Mouse (Mus musculus): ENCODE data around the gene Lrrfip1.

The Lrrfip1 gene

DNA sequence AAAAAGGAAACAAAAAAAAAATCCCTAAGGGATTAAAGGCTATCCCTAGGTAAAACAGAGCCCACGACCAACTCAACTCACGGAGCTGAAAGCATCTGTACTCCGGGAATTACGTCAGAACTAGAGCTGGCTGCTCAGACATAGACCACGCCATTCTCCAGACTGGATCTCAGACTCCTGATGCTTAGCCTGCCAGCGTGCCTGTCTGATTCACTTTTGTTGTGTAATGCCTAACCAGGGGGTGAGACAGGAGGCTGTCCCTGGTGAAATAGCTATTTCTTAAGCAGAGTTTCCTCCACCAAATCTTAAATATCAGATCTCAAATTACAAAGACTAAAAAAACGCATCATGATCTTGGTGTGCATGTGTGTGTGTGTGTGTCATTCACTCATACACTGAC lies 89.5 kb downstream of the Lrrfip1 start:
- no peak for DNase-seq

DNA sequence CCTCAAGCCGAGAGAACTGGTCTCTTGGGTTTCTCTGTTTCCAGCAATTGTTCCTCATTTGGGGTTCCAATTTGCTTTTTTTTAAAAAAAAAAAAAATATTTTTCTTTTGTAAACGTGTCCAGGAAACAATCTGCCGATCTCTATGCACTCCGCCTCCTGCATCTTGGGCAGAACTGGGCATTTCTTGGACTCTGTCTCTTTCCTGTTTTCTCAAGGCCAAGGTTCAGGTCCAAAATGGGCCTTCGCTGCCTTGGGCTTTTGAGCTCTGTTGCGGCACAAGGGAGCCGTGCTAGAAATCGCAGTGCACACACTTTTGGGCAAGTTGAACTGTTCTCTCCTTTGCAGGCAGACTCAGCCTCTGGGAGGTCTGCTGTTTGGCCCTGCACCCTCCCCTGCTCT lies 90.4 kb downstream of the Lrrfip1 start:
- no peak for DNase-seq

DNA sequence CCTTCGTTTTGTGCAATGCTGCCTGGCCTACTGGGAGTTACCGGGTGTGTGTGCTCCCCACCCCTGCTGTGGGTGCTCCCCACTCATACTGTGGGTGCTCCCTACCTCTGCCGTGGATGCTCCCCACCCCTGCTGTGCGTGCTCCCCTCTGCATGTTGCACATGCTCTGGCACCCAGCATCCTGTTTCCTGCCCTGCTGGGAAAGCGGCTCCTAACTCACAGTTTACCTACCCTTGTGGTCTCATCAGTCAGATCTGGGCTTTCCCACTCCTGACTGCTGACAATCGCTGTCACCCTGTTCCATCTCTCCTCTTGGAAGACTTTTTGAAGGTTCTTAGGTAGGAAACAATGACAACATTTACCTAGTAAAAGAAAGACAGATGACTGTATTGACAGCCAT lies 91.9 kb downstream of the Lrrfip1 start:
- DNase-seq: no peak

DNA sequence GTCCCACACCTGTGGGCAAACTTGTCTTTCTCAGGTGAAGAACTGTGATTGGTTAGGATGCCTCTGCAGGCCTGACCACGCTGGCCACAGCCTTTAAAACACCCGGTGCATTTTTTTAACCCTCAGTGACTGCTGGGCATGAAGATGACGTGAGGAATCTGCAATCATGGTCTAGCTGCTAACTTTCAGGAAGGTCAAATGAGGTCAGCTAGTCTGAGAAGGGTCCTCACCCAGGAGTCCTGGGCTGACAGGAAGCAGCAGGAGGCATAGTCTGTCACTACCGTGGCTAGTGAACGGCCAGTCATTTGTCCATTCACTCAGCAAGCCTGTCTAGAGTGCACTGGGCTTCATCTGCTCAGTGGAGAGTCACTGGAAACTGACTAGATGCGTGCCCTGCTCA lies 93.9 kb downstream of the Lrrfip1 start:
- DNase-seq: no peak

DNA sequence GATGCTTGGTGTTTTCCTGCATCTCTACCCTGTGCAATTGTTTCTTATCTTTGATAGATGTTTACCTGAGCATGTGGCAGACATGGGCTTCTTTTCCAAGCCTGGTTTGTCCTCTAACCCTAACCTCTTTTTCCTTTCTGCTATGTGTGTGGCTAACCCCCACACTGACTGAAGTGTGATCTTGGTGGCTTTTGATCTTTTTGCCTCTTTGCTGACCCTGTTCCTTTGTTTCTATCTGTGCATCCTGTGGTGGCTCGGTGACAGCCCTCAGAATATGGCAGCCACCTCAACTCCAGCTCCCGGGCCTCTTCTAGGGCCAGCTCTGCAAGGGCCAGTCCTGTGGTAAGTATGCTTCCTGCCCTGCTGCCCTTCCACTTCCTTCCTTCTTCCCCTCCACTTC lies 94.8 kb downstream of the Lrrfip1 start:
- DNase-seq: no peak

DNA sequence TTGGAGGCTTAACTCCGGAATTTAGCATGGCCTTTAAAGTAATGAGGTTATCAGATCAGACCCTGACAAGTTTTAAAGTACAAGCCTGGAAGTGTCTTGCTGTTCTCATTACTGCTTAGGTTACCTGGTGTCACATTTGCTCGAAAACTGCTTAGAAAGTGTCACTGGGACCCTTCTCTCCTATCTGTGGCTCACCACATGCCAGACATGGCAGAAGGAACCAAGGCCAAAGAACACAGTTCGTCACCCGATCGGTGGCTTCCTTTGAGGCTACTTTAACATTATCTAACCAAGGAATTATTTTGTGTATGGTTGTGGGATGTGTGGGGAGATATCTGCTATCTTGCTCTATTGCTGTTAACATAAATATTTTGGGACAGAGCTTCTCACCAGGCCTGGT lies 95.5 kb downstream of the Lrrfip1 start:
- no peak for DNase-seq

DNA sequence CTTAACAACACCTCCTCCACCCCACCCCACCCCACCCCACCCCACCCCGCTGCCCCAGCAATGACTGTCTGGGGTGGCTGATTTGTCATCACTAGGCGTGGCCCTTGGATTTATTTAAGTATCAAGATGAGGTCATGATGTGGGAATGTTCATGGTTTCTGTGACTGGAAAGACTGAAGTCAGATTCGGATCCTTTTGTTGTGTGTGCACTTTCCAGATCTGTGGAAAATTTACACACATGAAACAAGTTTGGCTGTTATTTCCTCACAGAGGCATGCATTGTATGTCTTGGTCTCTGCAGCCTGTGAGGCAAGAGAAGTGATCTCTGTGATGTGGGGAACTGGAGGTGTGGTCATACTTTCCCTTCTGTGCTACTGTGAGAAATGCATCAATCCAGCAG lies 96.7 kb downstream of the Lrrfip1 start:
- DNase-seq: no peak

DNA sequence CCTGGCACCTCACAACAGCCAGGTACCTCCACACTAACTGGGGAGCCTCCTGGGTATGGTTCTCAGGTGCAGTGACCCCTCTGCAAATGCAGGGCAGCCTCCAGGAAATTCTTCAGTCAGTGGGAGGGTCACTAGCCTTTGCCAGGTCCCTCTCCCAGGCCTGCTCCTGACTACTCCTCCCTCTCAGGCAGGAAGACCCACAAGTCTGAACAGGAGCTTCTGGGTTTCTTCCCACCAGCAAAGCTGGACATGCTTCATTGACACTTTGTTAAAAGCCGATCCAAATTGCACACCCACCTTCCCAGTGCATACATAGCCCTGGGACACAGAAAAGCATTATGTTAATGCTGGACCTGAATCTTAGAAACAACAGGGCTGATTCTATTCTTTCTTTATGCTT lies 97.3 kb downstream of the Lrrfip1 start:
- DNase-seq: no peak

DNA sequence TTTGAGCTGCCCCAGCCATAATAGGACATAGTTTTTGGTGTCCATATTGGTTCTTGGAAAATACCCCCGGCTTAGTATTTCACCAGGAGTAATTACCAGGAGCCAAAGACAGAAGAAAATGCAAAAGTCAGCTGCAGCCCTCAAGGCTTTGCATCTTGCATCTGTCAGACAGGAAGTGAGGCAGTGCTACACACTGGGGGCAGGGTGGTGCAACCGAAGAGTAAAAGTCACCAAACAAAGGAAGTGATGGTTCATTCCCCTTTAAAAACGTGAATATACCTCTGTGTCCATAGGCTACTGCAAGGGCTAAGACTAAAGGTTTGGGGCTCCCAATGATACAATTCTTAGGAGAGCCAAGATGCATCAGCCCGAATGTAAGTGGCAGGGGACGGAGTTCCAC lies 98.0 kb downstream of the Lrrfip1 start:
- no peak for DNase-seq

DNA sequence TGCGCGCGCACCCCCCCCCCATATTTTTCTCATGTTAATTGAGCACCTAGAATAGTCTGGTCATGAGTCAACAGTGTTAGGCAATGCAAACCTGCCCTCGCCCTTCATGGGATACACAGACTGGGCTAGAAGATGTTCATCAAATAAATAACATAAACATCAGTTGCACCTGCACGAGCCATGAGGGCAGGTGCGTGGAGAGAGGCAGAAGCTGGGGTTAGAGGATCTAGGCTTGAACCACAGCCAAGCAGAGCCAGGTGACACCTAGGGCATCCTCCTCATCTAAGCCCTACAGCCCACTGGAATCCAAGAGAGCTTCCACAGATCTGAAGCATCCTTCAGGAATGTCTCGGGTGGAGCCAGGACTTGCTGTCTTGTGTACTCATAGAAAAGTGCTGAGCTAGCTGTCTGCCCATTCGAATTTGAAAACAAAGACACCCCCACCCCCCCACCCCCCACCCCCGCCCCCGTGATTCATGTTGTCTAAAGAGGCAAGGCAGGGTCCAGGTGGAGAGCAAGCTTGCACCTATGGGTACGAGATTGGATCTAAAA lies 98.8 kb downstream of the Lrrfip1 start:
- DNase-seq: no peak

DNA sequence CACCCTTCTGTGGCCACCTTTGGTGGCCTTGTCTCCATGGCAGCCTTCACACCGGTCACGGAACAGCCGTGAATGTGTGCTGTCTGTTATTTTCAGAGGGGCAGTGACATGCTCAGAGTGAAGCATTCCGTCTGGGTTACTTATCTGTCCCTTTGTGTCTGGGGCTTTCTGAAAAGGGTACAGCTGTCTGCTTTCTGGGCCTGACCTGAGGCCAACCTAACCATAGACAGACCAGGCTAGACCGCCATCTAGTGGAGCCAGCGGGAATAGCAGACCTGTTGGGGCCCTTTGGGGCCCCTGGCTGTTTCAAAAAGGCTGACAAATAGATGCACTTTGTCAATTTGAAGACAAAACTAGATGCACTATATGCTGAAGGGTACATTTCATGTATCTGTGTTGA lies 100.3 kb downstream of the Lrrfip1 start:
- peak; percentile 62 for DNase-seq

DNA sequence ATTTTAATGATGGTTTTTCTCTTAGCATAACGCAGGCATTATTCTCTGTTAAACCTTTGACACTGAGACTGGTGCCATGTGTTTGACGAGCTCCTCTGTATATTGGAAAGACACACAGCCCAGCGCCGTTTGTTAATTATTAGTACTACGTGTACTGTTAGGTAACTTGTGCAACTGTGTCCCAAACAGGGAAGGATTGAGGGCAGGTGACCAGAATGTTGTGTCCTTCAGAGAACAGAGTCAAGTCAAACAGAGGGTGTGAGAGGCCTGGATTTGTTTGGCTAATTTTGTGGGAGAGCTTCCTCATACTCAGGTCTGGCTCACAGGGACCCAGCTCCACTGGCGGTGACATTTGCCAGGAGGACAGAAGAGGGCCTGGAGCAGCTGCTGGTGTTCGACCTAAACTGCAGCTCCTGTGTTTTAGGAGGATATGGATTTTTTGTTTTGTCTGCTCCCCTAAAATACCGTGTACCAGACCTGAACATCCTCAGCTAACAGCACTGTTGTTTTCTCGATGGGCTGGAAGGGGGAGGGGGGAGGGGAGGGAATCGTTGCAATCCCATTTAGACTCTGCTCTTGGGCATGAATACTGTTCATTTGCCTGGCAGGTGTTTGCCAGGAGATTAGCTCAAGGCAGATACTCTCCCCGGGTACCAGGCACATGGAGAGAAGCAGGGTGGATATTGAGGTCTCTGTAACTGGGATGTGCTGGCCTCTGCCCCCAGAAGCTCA lies 103.3 kb downstream of the Lrrfip1 start:
- no peak for DNase-seq

DNA sequence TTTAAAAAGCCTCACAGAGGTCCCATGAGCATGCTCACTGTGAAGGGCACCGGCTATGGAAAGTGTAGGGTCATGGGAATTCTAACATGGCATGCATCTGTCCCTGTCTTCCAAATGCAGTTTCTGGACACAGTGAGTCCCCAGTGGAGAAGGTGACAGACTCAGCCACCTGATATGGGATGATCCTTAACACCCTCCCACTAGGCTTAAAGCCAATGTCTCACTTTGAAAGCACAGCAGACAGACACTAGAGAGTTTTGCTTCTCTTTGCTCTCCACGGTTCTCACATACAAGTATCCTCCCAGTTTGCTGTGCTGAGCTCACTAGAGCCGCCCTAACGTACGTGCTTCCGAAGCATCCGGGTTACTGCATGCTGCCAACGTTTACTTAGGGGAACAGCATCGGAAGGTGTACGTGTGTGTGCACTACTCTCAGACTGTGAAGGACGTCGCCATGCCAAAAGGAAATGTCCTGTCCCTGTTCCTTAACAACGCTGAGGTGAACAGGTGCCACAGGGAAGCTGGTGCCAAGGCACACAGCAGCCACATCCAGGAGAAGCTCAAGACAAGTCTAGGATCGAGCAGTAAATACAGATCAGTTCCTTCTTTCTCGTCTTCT lies 104.9 kb downstream of the Lrrfip1 start:
- DNase-seq: no peak

DNA sequence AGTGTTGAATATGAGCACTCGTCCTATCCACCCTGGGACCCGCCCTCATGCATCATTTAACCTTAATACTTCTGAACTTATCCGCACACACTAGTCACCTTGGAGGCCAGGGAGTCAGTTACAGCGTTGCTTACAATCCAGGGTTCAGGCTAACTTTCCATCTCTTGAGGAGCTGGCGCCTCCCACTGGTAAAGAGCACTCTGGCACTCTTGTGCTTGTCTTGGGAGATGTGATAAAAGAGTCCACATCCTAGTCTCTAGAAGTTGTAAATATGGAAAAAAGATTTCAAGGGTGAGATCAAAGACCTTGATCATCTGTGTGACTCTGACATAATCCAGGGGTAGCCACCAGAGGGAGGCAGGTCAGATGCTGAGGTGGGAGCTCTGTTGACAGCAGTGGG lies 109.0 kb downstream of the Lrrfip1 start:
- DNase-seq: no peak

DNA sequence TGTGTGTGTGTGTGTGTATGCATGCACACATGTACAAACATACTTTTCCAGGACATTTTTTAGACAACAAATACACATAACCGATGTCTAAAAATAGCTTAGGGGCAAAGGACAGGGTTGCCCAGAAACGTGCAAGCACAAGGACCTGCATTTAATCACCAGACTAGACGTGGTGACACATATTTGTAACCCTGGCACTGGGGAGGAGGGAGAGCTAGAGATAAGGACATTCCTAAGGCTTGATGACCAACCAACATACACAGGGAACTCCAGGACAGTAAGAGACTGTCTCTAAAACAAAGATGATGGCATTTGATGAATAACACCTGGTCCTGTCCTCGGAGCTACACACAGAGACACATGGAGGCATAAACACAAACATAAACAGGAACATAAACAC lies 110.8 kb downstream of the Lrrfip1 start:
- DNase-seq: no peak

DNA sequence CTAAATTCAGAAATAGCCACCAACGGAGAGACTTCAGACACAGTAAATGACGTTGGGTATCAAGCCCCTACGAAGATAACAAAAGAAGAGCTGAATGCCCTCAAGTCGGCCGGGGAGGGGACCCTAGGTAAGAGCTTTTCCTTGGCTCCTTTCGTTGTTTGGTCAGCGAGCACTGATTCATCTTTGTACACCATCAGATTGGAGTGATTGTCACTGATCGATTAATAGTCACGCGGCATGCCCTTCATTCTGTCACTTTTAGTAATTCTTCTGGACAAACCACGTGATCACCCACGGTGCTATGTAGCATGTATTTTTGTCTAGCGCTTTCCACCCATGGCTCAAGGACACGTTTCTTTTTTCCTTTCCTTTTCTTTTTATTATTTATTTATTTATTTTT lies 113.6 kb downstream of the Lrrfip1 start:
- no peak for DNase-seq

DNA sequence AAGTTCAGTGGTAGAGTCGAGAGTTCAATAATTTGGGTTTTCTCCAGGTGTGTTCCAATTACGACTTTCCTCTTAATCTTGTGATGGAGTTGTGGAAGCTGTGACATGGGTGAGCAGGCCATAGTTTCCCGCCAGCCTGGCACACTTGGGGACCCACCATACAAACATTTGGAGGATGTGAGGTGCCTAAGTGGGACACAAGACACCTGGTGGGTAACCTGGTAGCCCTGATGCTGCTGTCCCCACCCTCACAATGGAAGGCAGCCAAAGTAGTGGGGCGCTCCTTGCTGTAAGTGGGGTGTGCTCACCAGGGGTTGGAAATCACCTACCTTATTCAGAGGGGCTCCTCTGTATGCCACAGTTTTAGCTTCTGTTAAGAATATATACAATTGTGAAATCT lies 114.1 kb downstream of the Lrrfip1 start:
- no peak for DNase-seq

DNA sequence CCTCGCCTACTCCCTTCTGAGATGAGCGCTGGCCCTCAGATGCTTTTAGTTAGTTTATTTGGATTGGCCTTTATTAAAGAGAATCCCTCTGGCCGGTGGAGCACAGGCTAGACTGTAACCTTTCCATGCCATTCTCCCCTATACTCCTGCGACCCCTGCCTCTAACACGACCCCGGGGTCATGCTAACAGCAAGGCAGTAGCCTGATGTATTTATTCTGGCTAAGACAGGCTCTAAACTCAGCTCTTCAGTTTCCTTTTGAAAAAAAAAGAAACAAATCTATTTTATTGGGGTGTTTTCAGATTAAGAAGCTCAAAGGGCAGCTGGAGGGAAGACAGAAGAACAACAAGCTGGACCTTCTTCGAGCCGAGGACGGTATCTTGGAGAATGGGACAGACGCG lies 123.6 kb downstream of the Lrrfip1 start:
- no peak for DNase-seq

DNA sequence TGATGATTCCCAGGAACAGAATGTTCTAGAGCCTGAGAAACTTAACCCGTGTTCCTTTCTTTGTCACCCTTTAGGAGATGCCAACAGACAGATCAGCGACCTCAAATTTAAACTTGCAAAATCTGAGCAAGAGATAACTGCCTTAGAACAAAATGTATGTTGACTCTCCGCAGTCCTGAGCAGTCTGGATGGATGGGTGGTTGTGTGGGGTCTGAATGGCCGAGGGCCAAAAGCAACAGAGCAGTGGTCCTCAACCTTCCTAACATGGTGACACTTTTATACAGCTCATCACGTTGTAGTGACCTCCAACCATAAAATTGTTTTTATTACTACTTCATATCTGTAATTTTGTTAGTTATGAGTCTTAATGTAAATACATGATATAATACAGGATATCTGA lies 124.5 kb downstream of the Lrrfip1 start:
- DNase-seq: no peak

DNA sequence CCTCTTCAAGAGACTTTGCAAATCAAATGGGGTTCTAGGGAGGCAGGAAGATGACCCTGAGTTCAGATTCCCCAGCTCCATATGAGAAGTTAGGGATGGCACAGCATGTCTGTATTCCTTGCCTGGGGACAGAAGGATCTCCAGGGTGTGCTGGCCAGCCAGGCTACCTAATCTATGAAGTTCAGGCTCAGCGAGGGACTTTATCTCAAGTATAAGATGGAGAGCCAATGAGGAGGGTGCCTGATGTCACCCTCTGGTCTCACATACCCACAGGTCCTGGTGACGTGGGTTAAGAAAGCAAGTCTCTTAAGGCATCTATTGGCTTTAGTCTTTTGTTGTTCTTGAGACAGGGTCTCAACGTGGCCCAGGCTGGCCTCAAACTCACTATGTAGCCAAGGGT lies 124.9 kb downstream of the Lrrfip1 start:
- DNase-seq: no peak

DNA sequence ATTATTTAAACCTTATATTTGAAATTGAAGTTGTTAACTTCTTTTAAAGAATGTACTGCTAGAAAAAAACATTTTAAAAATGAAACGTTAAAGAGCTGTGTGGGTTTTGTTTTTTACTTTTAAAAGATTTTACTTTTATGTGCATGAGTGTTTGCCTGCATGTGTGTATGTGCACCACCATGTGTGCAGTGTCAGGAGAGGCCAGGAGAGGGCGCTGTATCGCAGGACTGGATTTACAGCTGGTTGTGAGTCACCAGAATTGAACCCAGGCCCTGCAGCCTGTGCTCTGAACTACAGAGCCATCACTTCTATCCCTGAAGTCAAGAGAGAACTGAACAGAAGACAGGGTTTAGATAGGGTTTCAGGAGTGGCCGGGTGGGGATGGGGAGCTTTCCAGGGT lies 130.3 kb downstream of the Lrrfip1 start:
- no peak for DNase-seq

DNA sequence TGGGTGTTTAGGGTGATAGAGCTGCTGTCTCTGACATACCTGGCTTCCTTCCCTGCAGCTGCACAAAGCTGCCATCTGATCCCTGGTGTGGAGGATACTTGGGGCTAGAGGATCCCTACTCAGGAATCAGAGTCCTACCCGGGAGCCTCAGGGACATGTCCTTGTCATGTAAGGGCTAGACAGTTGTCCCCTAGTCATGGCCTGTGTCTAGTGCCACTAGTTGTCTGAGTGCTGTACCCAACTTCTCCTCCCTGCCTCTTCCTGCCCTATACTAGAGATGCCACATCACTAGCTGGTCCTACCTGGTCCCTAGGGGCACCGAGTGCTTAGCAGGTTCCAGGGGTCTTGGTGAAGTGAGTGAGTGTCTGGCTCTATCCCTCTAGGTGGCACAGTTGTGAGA lies 138.5 kb downstream of the Lrrfip1 start:
- DNase-seq: no peak

DNA sequence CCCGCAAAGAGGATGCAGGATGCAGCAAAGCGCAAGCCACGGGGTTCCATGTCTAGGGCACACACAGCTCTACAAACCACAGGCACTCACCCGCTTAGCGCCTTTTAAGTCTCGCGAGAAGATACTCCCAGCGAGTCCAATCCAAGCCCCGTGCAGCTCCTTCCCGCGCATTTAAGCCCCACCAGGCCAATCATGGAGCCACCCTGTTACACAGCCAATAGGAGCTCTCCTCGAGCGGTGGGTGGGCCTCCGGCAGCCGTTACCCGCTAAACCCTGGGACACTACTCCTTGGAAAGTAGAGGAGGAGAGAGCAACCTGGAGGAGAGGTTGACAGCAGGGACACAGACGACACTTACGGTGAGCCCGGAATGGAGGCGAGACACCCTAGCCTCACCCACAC lies 146.3 kb downstream of the Lrrfip1 start, which contains the start of gene Rbm44:
Gene Rbm44, plus strand, starts transcription at position 277 of the 400 bp plus-strand sequence.
- DNase-seq: peak; percentile 60

DNA sequence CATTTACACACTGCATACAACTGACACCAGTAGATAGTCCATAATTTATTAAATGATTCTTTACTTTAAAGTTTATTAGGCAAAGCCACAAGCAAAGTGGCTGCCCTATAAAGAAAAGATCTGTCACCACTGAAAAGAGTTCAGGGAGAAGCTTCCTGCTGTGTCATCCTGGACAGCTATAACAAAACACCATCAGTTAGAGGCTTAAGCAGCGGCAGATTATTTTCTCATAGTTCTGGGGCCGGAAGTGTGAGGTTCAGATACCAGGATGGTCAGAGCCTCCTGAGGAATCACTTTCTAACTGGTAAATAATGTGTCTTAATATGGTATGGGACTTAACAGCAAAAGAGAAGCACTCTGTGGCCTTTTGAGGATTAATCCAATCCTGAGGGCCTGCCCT lies 153.0 kb downstream of the Lrrfip1 start:
- no peak for DNase-seq

DNA sequence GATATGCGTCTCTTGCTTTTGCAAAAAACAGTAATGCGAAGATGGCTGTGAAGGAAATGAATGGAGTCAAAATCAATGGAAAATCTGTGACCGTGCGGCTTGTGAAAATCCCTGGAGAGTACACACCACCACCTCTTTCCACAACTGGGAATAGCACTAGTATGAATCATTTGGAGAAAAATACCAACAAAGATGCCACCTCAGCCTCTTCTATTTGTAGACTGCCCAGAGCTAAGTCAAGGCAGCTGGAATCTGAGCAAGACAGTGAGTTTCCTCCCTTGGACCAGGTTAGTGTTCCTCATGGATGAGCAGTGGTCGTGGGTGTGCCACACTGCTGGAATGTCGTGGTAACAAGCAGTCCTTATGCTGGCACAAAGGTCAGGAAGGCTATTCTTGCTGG lies 168.3 kb downstream of the Lrrfip1 start:
- no peak for DNase-seq

Data from liver (tissue).